Mouse (Mus musculus) midbrain, embryonic 15.5 days (tissue): ENCODE data around the gene Grid1. TPM values are rescaled to one million over a fixed set of nuclear protein-coding genes. Genes with fewer than 3 reads are reported as not detected.
A peak's percentile ranks its signal among the peaks of the same experiment; 100 is the strongest.

Experiments used
- ATAC-seq: fragments of 200-750 bp; cut with Nextera tagmentation; replicated peaks from 2 replicates; pipeline ENCODE4 v1.8.0; 2017; ENCODE audit warnings: moderate TSS enrichment
- H3K27ac ChIP-seq: fragments of 300-500 bp; sonication (generic); 2 replicates; pipeline ENCODE4 v1.5.1; 2015; ENCODE audit warnings: mild to moderate bottlenecking, inconsistent platforms
- H3K27me3 ChIP-seq: fragments of 300-500 bp; sonication (generic); replicated peaks from 2 replicates; pipeline ENCODE4 v1.6.1; 2015; ENCODE audit warnings: inconsistent platforms
- H3K36me3 ChIP-seq: fragments of 300-500 bp; sonication (generic); replicated peaks from 2 replicates; pipeline ENCODE4 v1.6.1; 2015; ENCODE audit warnings: inconsistent platforms
- H3K4me1 ChIP-seq: fragments of 300-500 bp; sonication (generic); 2 replicates; pipeline ENCODE4 v1.6.1; 2015; ENCODE audit warnings: inconsistent platforms
- H3K4me2 ChIP-seq: fragments of 300-500 bp; sonication (generic); 2 replicates; pipeline ENCODE4 v1.6.1; 2015; ENCODE audit warnings: inconsistent platforms, mild to moderate bottlenecking, moderate library complexity
- H3K4me3 ChIP-seq: fragments of 300-500 bp; sonication (generic); 2 replicates; pipeline ENCODE4 v1.5.1; 2015; ENCODE audit warnings: mild to moderate bottlenecking, inconsistent platforms
- H3K9ac ChIP-seq: fragments of 300-500 bp; sonication (generic); 2 replicates; pipeline ENCODE4 v1.6.1; 2015; ENCODE audit warnings: mild to moderate bottlenecking, inconsistent platforms
- H3K9me3 ChIP-seq: fragments of 300-500 bp; sonication (generic); 2 replicates; pipeline ENCODE4 v1.6.1; 2016; ENCODE audit warnings: inconsistent platforms
- WGBS: fragments of 180-500 bp; shearing (Covaris S2); methylation state at CpG from one replicate; pipeline ENCODE4 v1.1.7; 2015; ENCODE audit warnings: mixed read lengths; 5-methylcytosine and 5-hydroxymethylcytosine counted together
- polyA plus RNA-seq: library from polyadenylated mRNA; unstranded; fragments of >200 nt; fragmentation: Nextera tagmentation; extraction: Ambion mirVana; gene quantifications from 2 replicates; pipeline ENCODE4 v1.2.1, GENCODE M21; 2015

The Grid1 gene
- polyA plus RNA-seq, 1 experiment from 2014 or later = 8.8 TPM

- 14% methylated on average over 6 of the region's 6 CpGs for WGBS
- H3K4me3 ChIP-seq = no peak overlapping the region
- no peaks in the 10 kb centered on the region for H3K9me3 ChIP-seq
- H3K27ac ChIP-seq = no peak overlapping the region
- H3K4me2 ChIP-seq = no peak overlapping the region
- peaks cover 26% of the 10 kb centered on the region for H3K4me1 ChIP-seq
- H3K9ac ChIP-seq = no peak overlapping the region
- ATAC-seq = peak; percentile 13; the same call in 1 of the 2 replicates
- H3K27me3 ChIP-seq = no peaks in the 10 kb centered on the region
- no peaks in the 10 kb centered on the region for H3K36me3 ChIP-seq
Measured at GRCm38 (mm10) chr14:34891769-34892532, 72.0 kb downstream of the Grid1 start.

GRCm38 (mm10) chr14:34896253-34896982 is 76.5 kb downstream of the Grid1 start:
- WGBS = 6% methylated on average over 33 of the region's 33 CpGs

GRCm38 (mm10) chr14:34903854-34904253 is 83.9 kb downstream of the Grid1 start:
- Histone ChIP-seq H3K9me3 (no peaks in the 10 kb centered on the region), H3K4me3 (no peak overlapping the region), H3K27me3 (no peaks in the 10 kb centered on the region), H3K9ac (no peak overlapping the region), H3K36me3 (no peaks in the 10 kb centered on the region), H3K4me2 (no peak overlapping the region), H3K4me1 (peaks cover 30% of the 10 kb centered on the region), H3K27ac (peak overlapping the region; percentile 70)
- ATAC-seq = peak; percentile 53
- WGBS = 23% methylated on average over 4 of the region's 4 CpGs

More at GRCm38 (mm10) chr14:34896253-34896982, 76.5 kb downstream of the Grid1 start:
- Histone ChIP-seq H3K4me3 (peak overlapping the region; percentile 37), H3K4me1 (peaks cover 26% of the 10 kb centered on the region), H3K36me3 (no peaks in the 10 kb centered on the region), H3K27ac (peak overlapping the region; percentile 78), H3K9ac (peak overlapping the region; percentile 51), H3K4me2 (peak overlapping the region; percentile 68), H3K9me3 (no peaks in the 10 kb centered on the region), H3K27me3 (peaks cover 4% of the 10 kb centered on the region; the same call in 1 of the 2 replicates)
- ATAC-seq = peak; percentile 84

- Histone ChIP-seq H3K4me3 (no peak overlapping the region), H3K9ac (no peak overlapping the region), H3K9me3 (no peaks in the 10 kb centered on the region), H3K4me1 (peaks cover 38% of the 10 kb centered on the region), H3K4me2 (no peak overlapping the region), H3K27me3 (no peaks in the 10 kb centered on the region), H3K36me3 (no peaks in the 10 kb centered on the region), H3K27ac (no peak overlapping the region)
- no peak for ATAC-seq
- WGBS = 62% methylated on average over 2 of the region's 2 CpGs
Measured at GRCm38 (mm10) chr14:34905697-34906096, 85.8 kb downstream of the Grid1 start.

GRCm38 (mm10) chr14:34908366-34908765 is 88.5 kb downstream of the Grid1 start:
- no peaks in the 10 kb centered on the region for H3K27me3 ChIP-seq
- ATAC-seq = no peak
- no peaks in the 10 kb centered on the region for H3K36me3 ChIP-seq
- no peak overlapping the region for H3K4me3 ChIP-seq
- 65% methylated on average over 2 of the region's 2 CpGs for WGBS
- H3K9me3 ChIP-seq = no peaks in the 10 kb centered on the region
- 0 out of 2 replicates have a peak overlapping the region, but pooled peaks have one; percentile 51 for H3K27ac ChIP-seq
- no peak overlapping the region for H3K4me2 ChIP-seq
- peaks cover 29% of the 10 kb centered on the region for H3K4me1 ChIP-seq
- H3K9ac ChIP-seq = no peak overlapping the region

- Histone ChIP-seq H3K4me2 (no peak overlapping the region), H3K4me3 (no peak overlapping the region), H3K27ac (peak overlapping the region; percentile 51), H3K27me3 (no peaks in the 10 kb centered on the region), H3K36me3 (no peaks in the 10 kb centered on the region), H3K9ac (no peak overlapping the region), H3K4me1 (peaks cover 25% of the 10 kb centered on the region), H3K9me3 (no peaks in the 10 kb centered on the region)
- WGBS = 5% methylated on average over 4 of the region's 4 CpGs
- ATAC-seq = peak; percentile 82
Measured at GRCm38 (mm10) chr14:34908804-34909203, 88.9 kb downstream of the Grid1 start.

GRCm38 (mm10) chr14:34916315-34916714 is 96.4 kb downstream of the Grid1 start:
- Histone ChIP-seq H3K36me3 (no peaks in the 10 kb centered on the region), H3K4me1 (peaks cover 6% of the 10 kb centered on the region; the same call in 1 of the 2 replicates), H3K27me3 (no peaks in the 10 kb centered on the region), H3K4me3 (no peak overlapping the region), H3K9me3 (no peaks in the 10 kb centered on the region), H3K27ac (no peak overlapping the region), H3K9ac (no peak overlapping the region), H3K4me2 (no peak overlapping the region)
- ATAC-seq = no peak
- WGBS = 78% methylated on average over 6 of the region's 6 CpGs

GRCm38 (mm10) chr14:34917111-34917510 is 97.2 kb downstream of the Grid1 start:
- Histone ChIP-seq H3K36me3 (no peaks in the 10 kb centered on the region), H3K9ac (no peak overlapping the region), H3K4me3 (no peak overlapping the region), H3K27ac (no peak overlapping the region), H3K9me3 (no peaks in the 10 kb centered on the region), H3K4me1 (peaks cover 14% of the 10 kb centered on the region; the same call in 1 of the 2 replicates), H3K27me3 (no peaks in the 10 kb centered on the region), H3K4me2 (no peak overlapping the region)
- no peak for ATAC-seq
- WGBS = 35% methylated on average over 1 of the region's 1 CpGs

- H3K4me2 ChIP-seq = no peak overlapping the region
- no peak overlapping the region for H3K4me3 ChIP-seq
- peaks cover 16% of the 10 kb centered on the region; the same call in 1 of the 2 replicates for H3K4me1 ChIP-seq
- H3K36me3 ChIP-seq = no peaks in the 10 kb centered on the region
- 37% methylated on average over 6 of the region's 6 CpGs for WGBS
- H3K9me3 ChIP-seq = no peaks in the 10 kb centered on the region
- no peaks in the 10 kb centered on the region for H3K27me3 ChIP-seq
- no peak overlapping the region for H3K9ac ChIP-seq
- H3K27ac ChIP-seq = no peak overlapping the region
- no peak for ATAC-seq
Measured at GRCm38 (mm10) chr14:34919221-34919620, 99.3 kb downstream of the Grid1 start.

GRCm38 (mm10) chr14:34921265-34921664 is 101.4 kb downstream of the Grid1 start:
- no peak overlapping the region for H3K27ac ChIP-seq
- peaks cover 16% of the 10 kb centered on the region; the same call in 1 of the 2 replicates for H3K4me1 ChIP-seq
- ATAC-seq = no peak
- H3K9me3 ChIP-seq = no peaks in the 10 kb centered on the region
- H3K4me3 ChIP-seq = no peak overlapping the region
- no peak overlapping the region for H3K9ac ChIP-seq
- WGBS = 83% methylated on average over 9 of the region's 9 CpGs
- no peaks in the 10 kb centered on the region for H3K36me3 ChIP-seq
- H3K27me3 ChIP-seq = no peaks in the 10 kb centered on the region
- no peak overlapping the region for H3K4me2 ChIP-seq

- no peak overlapping the region for H3K27ac ChIP-seq
- ATAC-seq = no peak
- H3K4me1 ChIP-seq = peaks cover 13% of the 10 kb centered on the region; the same call in 1 of the 2 replicates
- H3K9ac ChIP-seq = no peak overlapping the region
- no peaks in the 10 kb centered on the region for H3K27me3 ChIP-seq
- no peaks in the 10 kb centered on the region for H3K36me3 ChIP-seq
- H3K4me3 ChIP-seq = no peak overlapping the region
- H3K4me2 ChIP-seq = no peak overlapping the region
- 74% methylated on average over 5 of the region's 5 CpGs for WGBS
- no peaks in the 10 kb centered on the region for H3K9me3 ChIP-seq
Measured at GRCm38 (mm10) chr14:34925021-34925420, 105.1 kb downstream of the Grid1 start.

GRCm38 (mm10) chr14:34930040-34930719 is 110.3 kb downstream of the Grid1 start:
- H3K27ac ChIP-seq = no peak overlapping the region
- no peak for ATAC-seq
- no peak overlapping the region for H3K4me3 ChIP-seq
- H3K9ac ChIP-seq = no peak overlapping the region
- peaks cover 12% of the 10 kb centered on the region for H3K4me1 ChIP-seq
- 85% methylated on average over 8 of the region's 8 CpGs for WGBS
- no peak overlapping the region for H3K4me2 ChIP-seq
- no peaks in the 10 kb centered on the region for H3K36me3 ChIP-seq
- H3K9me3 ChIP-seq = no peaks in the 10 kb centered on the region
- no peaks in the 10 kb centered on the region for H3K27me3 ChIP-seq
